Comparison of ENCODE assay signal across 19 mouse cellular contexts in genomic region chr9:40296251-40296650, GRCm38 (mm10). TPM values are rescaled to one million over a fixed set of nuclear protein-coding genes. Genes with fewer than 3 reads are reported as not detected.
DNase-seq lines count a peak whose midpoint lies in the region; ATAC-seq and TF ChIP-seq lines count a peak whose summit lies in the region.
"Had no signal": no experiment of that assay in that cellular context is flagged by ENCODE, and none has a peak within 500 bp of the region (broad histone marks: within the 10 kb centered on the region; RNA-seq: fewer than 3 reads in every experiment).

No protein-coding gene starts in this region.

- no peak overlapping the region for H3K4me2 ChIP-seq in forebrain, embryonic 15.5 days (replicated peaks)
- H3K4me2 ChIP-seq in intestine, embryonic 15.5 days (replicated peaks), result no peak overlapping the region
- H3K4me2 ChIP-seq: embryonic facial prominence, embryonic 13.5 days; hindbrain, embryonic 14.5 days; limb, embryonic 15.5 days had no signal

- H3K9ac ChIP-seq in forebrain, embryonic 15.5 days (replicated peaks), result no peak overlapping the region
- H3K9ac ChIP-seq in intestine, embryonic 15.5 days, result no peak overlapping the region
- H3K9ac ChIP-seq: embryonic facial prominence, embryonic 13.5 days; hindbrain, embryonic 14.5 days; limb, embryonic 15.5 days; liver, postnatal 0 days had no signal

- no peak; the same call in 1 of the 2 replicates for TF ChIP-seq CTCF in left cerebral cortex, adult 2 months (IDR thresholded peaks at IDR 0.05)
- TF ChIP-seq CTCF in brain, embryonic 14.5 days (IDR thresholded peaks at IDR 0.05; ENCODE audit: borderline replicate concordance, extremely low read depth, insufficient read depth, insufficient read length), result no peak

- no peak overlapping the region for H3K4me3 ChIP-seq in forebrain, embryonic 15.5 days
- H3K4me3 ChIP-seq in forebrain, embryonic 10.5 days, result no peak overlapping the region
- H3K4me3 ChIP-seq in left cerebral cortex, adult 2 months, result no peak overlapping the region
- no peak overlapping the region for H3K4me3 ChIP-seq in intestine, embryonic 15.5 days (replicated peaks)
- H3K4me3 ChIP-seq: embryonic facial prominence, embryonic 13.5 days; heart, adult 2 months; limb, embryonic 15.5 days had no signal

- ATAC-seq in forebrain, embryonic 15.5 days (replicated peaks), result no peak
- no peak for ATAC-seq in intestine, embryonic 15.5 days
- ATAC-seq: intestine, postnatal 0 days; liver, postnatal 0 days had no signal

- intact Hi-C loops in left cerebral cortex, postnatal 10 days (cut with DNase I), result no loop called here
- intact Hi-C loops in left cerebral cortex, adult 2 months (cut with DNase I), result no loop called here

- no peaks in the 10 kb centered on the region for H3K27me3 ChIP-seq in forebrain, embryonic 15.5 days
- no peaks in the 10 kb centered on the region for H3K27me3 ChIP-seq in forebrain, embryonic 10.5 days (ENCODE audit: poor library complexity, severe bottlenecking)
- no peaks in the 10 kb centered on the region for H3K27me3 ChIP-seq in intestine, embryonic 15.5 days (replicated peaks)
- H3K27me3 ChIP-seq: embryonic facial prominence, embryonic 13.5 days; limb, embryonic 15.5 days had no signal

- no peaks in the 10 kb centered on the region for H3K9me3 ChIP-seq in forebrain, embryonic 15.5 days
- H3K9me3 ChIP-seq in forebrain, embryonic 10.5 days, result no peaks in the 10 kb centered on the region
- H3K9me3 ChIP-seq in intestine, embryonic 15.5 days, result no peaks in the 10 kb centered on the region
- H3K9me3 ChIP-seq: embryonic facial prominence, embryonic 13.5 days; limb, embryonic 15.5 days had no signal

- no peak for TF ChIP-seq POLR2A in brain, embryonic 14.5 days (IDR thresholded peaks at IDR 0.05; ENCODE audit: borderline replicate concordance, extremely low read depth, insufficient read depth, insufficient read length, poor library complexity, severe bottlenecking)

- H3K36me3 ChIP-seq in forebrain, embryonic 15.5 days, result peaks cover 56% of the 10 kb centered on the region
- peaks cover 25% of the 10 kb centered on the region for H3K36me3 ChIP-seq in forebrain, embryonic 10.5 days (replicated peaks)
- 0 out of 2 replicates have a peak, but pooled peaks cover 5% of the 10 kb centered on the region for H3K36me3 ChIP-seq in intestine, embryonic 15.5 days

- WGBS in forebrain, embryonic 15.5 days, result 83% methylated on average over 5 of the region's 5 CpGs
- 95% methylated on average over 5 of the region's 5 CpGs for WGBS in forebrain, embryonic 10.5 days
- 94% methylated on average over 5 of the region's 5 CpGs for WGBS in intestine, embryonic 15.5 days

- no peaks in the 10 kb centered on the region for H3K4me1 ChIP-seq in forebrain, embryonic 15.5 days
- no peaks in the 10 kb centered on the region for H3K4me1 ChIP-seq in forebrain, embryonic 10.5 days
- no peaks in the 10 kb centered on the region for H3K4me1 ChIP-seq in intestine, embryonic 15.5 days (replicated peaks)
- H3K4me1 ChIP-seq: embryonic facial prominence, embryonic 13.5 days; limb, embryonic 15.5 days had no signal

- 0 out of 2 replicates have a peak overlapping the region, but pooled peaks have one; percentile 3 for H3K27ac ChIP-seq in forebrain, embryonic 15.5 days (replicated peaks)
- H3K27ac ChIP-seq in forebrain, embryonic 10.5 days, result no peak overlapping the region
- no peak overlapping the region for H3K27ac ChIP-seq in left cerebral cortex, adult 2 months
- H3K27ac ChIP-seq in intestine, embryonic 15.5 days, result no peak overlapping the region
- H3K27ac ChIP-seq: embryonic facial prominence, embryonic 13.5 days; heart, adult 2 months; hindbrain, embryonic 14.5 days; limb, embryonic 15.5 days had no signal

- DNase-seq in forebrain, embryonic 10.5 days (ENCODE audit: extremely low spot score, low spot score), result no peak
- DNase-seq in left cerebral cortex, postnatal 10 days (ENCODE audit: extremely low spot score in 1 of 2, low spot score in 2 of 2), result peak; percentile 38 to 49
- DNase-seq in left cerebral cortex, adult 2 months (ENCODE audit: extremely low spot score in 1 of 2, low spot score in 2 of 2), result no peak
- DNase-seq in brain, embryonic 14.5 days (ENCODE audit: low read depth), result peak; percentile 62
- peak; percentile 53 for DNase-seq in cerebellum, adult 8-10 months
- no peak for DNase-seq in spleen, postnatal 14 days (ENCODE audit: low spot score in 2 of 2)
- DNase-seq: heart, adult 2 months; heart, postnatal 10 days; liver, postnatal 0 days; lung, postnatal 14 days; thymus, postnatal 25 days had no signal

RNA-seq across cellular contexts. Expression of gene Scn3b, which starts 27.2 kb away (rescaled TPM):
- 89.7 and 90.5 TPM in 2 replicates for polyA plus RNA-seq in forebrain, embryonic 15.5 days (2015; fragmentation: Nextera tagmentation; extraction: Ambion mirVana)
- 1.2 and 2.2 TPM in 2 replicates for polyA plus RNA-seq in forebrain, embryonic 10.5 days (2016; fragmentation: Nextera tagmentation; extraction: Ambion mirVana)
- 100 to 1,000 TPM; 152 to 153 TPM for total RNA-seq in left cerebral cortex, postnatal 10 days (2021)
- total RNA-seq in left cerebral cortex, adult 2 months (2021), result 100 to 1,000 TPM; 110 to 116 TPM
- polyA plus RNA-seq in brain, embryonic 14.5 days (2012; rRNA removed), result 85.2 and 120 TPM in 2 replicates
- 4.5 and 6.2 TPM in 2 replicates for polyA plus RNA-seq in intestine, embryonic 15.5 days (2015; fragmentation: Nextera tagmentation; extraction: Ambion mirVana)
- total RNA-seq: megakaryocyte-erythroid progenitor cell, adult 5-6 weeks had no signal
- polyA plus RNA-seq: C2C12 had no signal

Comparison
In these comparisons a context has a peak if more than half of its experiments do, and no peak if none do; other contexts are left out.
1. DNase-seq: peak in left cerebral cortex, postnatal 10 days (2 of 2), brain, embryonic 14.5 days (single experiment) and cerebellum, adult 8-10 months (single experiment); none in forebrain, embryonic 10.5 days (single experiment), left cerebral cortex, adult 2 months (0 of 2) and spleen, postnatal 14 days (0 of 2).
2. RNA of gene Scn3b, which starts 27.2 kb away (polyA plus RNA-seq): 85.2 to 120 TPM in brain, embryonic 14.5 days and 89.7 to 90.5 TPM in forebrain, embryonic 15.5 days; 4.5 to 6.2 TPM in intestine, embryonic 15.5 days and 1.2 to 2.2 TPM in forebrain, embryonic 10.5 days; every median in the first group is over 10 times any median in the second.